Mouse (Mus musculus) hindbrain, postnatal 0 days (tissue): ENCODE measurements at regions not wholly inside any gene's neighbourhood (a gene's known extent, or its start where the extent isn't known, plus 50 kb on each side); places are given as distances from the start of the nearest gene placed in this dataset.

Experiments
- ATAC-seq: fragments of 200-750 bp; cut with Nextera tagmentation; 2 replicates; pipeline ENCODE4 v1.8.0; 2017; ENCODE audit warnings: mild to moderate bottlenecking, moderate TSS enrichment, moderate library complexity
- DNase-seq: peaks from one replicate; pipeline ENCODE4 v3.0.0-alpha.2; 2015; ENCODE audit warnings: low spot score
- H3K27ac ChIP-seq: fragments of 300-500 bp; sonication (generic); 2 replicates; pipeline ENCODE4 v1.5.1; 2014; ENCODE audit warnings: mild to moderate bottlenecking
- H3K27me3 ChIP-seq: fragments of 300-500 bp; sonication (generic); 2 replicates; pipeline ENCODE4 v1.6.1; 2014; ENCODE audit warnings: low read length, mixed read lengths; ENCODE audit not compliant: insufficient read depth
- H3K36me3 ChIP-seq: fragments of 300-500 bp; sonication (generic); 2 replicates; pipeline ENCODE4 v1.6.1; 2014; ENCODE audit warnings: low read length, mixed read lengths; ENCODE audit not compliant: insufficient read depth
- H3K4me1 ChIP-seq: fragments of 300-500 bp; sonication (generic); 2 replicates; pipeline ENCODE4 v1.6.1; 2014; ENCODE audit warnings: antibody characterized with exemption, low read length, mixed read lengths; ENCODE audit not compliant: insufficient read depth
- H3K4me2 ChIP-seq: fragments of 300-500 bp; sonication (generic); 2 replicates; pipeline ENCODE4 v1.6.1; 2014; ENCODE audit warnings: low read depth, mild to moderate bottlenecking, low read length, moderate library complexity, mixed read lengths
- H3K4me3 ChIP-seq: fragments of 300-500 bp; sonication (generic); 2 replicates; pipeline ENCODE4 v1.5.1; 2014; ENCODE audit warnings: low read length
- H3K9ac ChIP-seq: fragments of 300-500 bp; sonication (generic); replicated peaks from 2 replicates; pipeline ENCODE4 v1.6.1; 2014; ENCODE audit warnings: mild to moderate bottlenecking, low read length, moderate library complexity, mixed read lengths
- H3K9me3 ChIP-seq: fragments of 300-500 bp; sonication (generic); 2 replicates; pipeline ENCODE4 v1.6.1; 2016; ENCODE audit warnings: low read length, mixed read lengths
- CTCF ChIP-seq: IDR thresholded peaks from 2 replicates; pipeline ENCODE4 v1.5.1; 2016; ENCODE audit warnings: antibody characterized with exemption, control low read depth, low read depth
- WGBS: fragments of 180-500 bp; shearing (Covaris S2); extraction: QIAGEN DNeasy Blood & Tissue Kit; methylation state at CpG from one replicate; pipeline ENCODE4 v1.1.7; 2014; 5-methylcytosine and 5-hydroxymethylcytosine counted together
- microRNA counts: library from miRNA; unstranded; fragments of <30 nt; microRNA quantifications from one replicate; lab custom pipeline; 2015
- microRNA-seq, 2 experiments: library from miRNA; unstranded; fragments of <30 nt; microRNA quantifications; one replicate each; pipeline ENCODE4; 2016

DNA sequence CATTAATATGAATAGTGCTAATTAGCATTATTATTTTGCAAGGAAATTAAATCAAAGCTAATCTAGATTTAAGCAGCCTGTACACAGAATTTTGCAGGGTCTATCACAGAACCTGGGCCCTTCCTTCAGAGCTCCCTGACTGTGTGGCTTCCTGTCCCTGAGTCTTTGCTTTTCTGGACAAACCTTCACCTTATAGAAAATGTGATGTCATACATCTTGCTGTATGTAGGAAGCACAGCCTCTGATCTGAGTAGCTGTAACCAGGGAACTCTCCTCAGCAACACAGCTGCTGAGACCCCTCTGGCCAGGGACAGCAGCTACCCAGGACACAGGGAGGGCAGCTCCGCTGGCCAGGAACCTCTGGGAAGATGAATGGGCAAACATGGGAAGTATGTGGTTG is 51.7 kb upstream of the Camk1g start:
- ATAC-seq (no peak), DNase-seq (no peak)
- 87% methylated on average over 1 of the region's 1 CpGs for WGBS
- peaks cover 12% of the 10 kb centered on the region for H3K4me1 ChIP-seq
- no peak overlapping the region for H3K4me3 ChIP-seq
- no peaks in the 10 kb centered on the region for H3K9me3 ChIP-seq
- H3K4me2 ChIP-seq, result no peak overlapping the region
- no peak overlapping the region for H3K9ac ChIP-seq
- no peaks in the 10 kb centered on the region for H3K27me3 ChIP-seq
- no peaks in the 10 kb centered on the region for H3K36me3 ChIP-seq
- no peak for TF ChIP-seq CTCF
- no peak overlapping the region for H3K27ac ChIP-seq

DNA sequence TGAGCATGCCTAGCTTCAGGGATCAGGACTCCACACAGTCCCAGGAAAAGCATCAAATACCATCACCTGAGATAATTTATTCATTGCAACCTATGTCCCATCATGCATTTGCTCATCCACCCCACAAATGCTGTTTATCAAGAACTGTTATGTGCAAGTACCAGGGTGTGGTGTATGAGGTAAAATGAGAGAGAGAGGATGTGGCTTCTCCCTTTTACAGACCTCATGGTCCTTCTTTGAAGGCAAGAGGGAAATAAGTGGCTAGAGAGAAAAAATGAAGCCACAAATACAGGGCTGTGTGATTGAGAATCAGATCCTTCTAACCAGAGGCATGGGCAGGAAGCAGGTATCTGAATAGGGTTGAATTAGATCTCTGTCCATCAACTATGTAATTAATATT is 51.3 kb upstream of the Camk1g start:
- no peak for TF ChIP-seq CTCF
- Histone ChIP-seq H3K9me3 (no peaks in the 10 kb centered on the region), H3K4me1 (peaks cover 12% of the 10 kb centered on the region), H3K27me3 (no peaks in the 10 kb centered on the region), H3K4me2 (no peak overlapping the region), H3K27ac (no peak overlapping the region), H3K9ac (no peak overlapping the region), H3K36me3 (no peaks in the 10 kb centered on the region), H3K4me3 (no peak overlapping the region)
- DNase-seq (no peak), ATAC-seq (no peak)

MicroRNAs encoded in the stretch of these regions (microRNA counts, 519-probe panel; counts per million panel counts)
- 2,046 counts per million, percentile 29 among the panel's probes with 10 or more counts for microRNA mmu-miR-205 (lab: Ali Mortazavi, UCI)

Small RNAs in the stretch of these regions (microRNA-seq; reads per million reads assigned to microRNA genes)
- 46.0 to 51.9 reads per million in 2 experiments for gene Mir205
